Mouse (Mus musculus) stomach, embryonic 14.5 days (tissue): ENCODE results near the gene Lrp4. TPM values are rescaled to one million over a fixed set of nuclear protein-coding genes. Genes with fewer than 3 reads are reported as not detected.
"Not testable (repeated sequence)": the region's sequence is repeated elsewhere in the genome, so short reads cannot be mapped to it uniquely, and the experiment has no call there.

ENCODE experiments used
- ATAC-seq: fragments of 200-750 bp; cut with Nextera tagmentation; 2 replicates; pipeline ENCODE4 v1.8.0; 2017; ENCODE audit warnings: low read depth, moderate TSS enrichment; ENCODE audit not compliant: insufficient number of reproducible peaks, insufficient read depth, low FRiP score
- H3K27ac ChIP-seq: fragments of 300-500 bp; sonication (generic); 2 replicates; pipeline ENCODE4 v1.5.1; 2014; ENCODE audit warnings: mild to moderate bottlenecking, low read length, moderate library complexity, mixed read lengths
- H3K27me3 ChIP-seq: fragments of 300-500 bp; sonication (generic); 2 replicates; pipeline ENCODE4 v1.6.1; 2014; ENCODE audit warnings: low read length, control low read depth, mixed read lengths; ENCODE audit not compliant: control insufficient read depth, insufficient read depth
- H3K36me3 ChIP-seq: fragments of 300-500 bp; sonication (generic); 2 replicates; pipeline ENCODE4 v1.6.1; 2014; ENCODE audit warnings: mild to moderate bottlenecking, control low read depth, low read length, moderate library complexity, mixed read lengths; ENCODE audit not compliant: control insufficient read depth, insufficient read depth
- H3K4me1 ChIP-seq: fragments of 300-500 bp; sonication (generic); 2 replicates; pipeline ENCODE4 v1.6.1; 2014; ENCODE audit warnings: low read length, control low read depth, mixed read lengths; ENCODE audit not compliant: control insufficient read depth, insufficient read depth
- H3K4me2 ChIP-seq: fragments of 300-500 bp; sonication (generic); replicated peaks from 2 replicates; pipeline ENCODE4 v1.6.1; 2014; ENCODE audit warnings: low read depth, low read length, control low read depth
- H3K4me3 ChIP-seq: fragments of 300-500 bp; sonication (generic); 2 replicates; pipeline ENCODE4 v1.5.1; 2014; ENCODE audit warnings: low read depth, low read length, control low read depth
- H3K9ac ChIP-seq: fragments of 300-500 bp; sonication (generic); replicated peaks from 2 replicates; pipeline ENCODE4 v1.6.1; 2014; ENCODE audit warnings: low read depth, mild to moderate bottlenecking, control low read depth, low read length, moderate library complexity, mixed read lengths
- H3K9me3 ChIP-seq: fragments of 300-500 bp; sonication (generic); 2 replicates; pipeline ENCODE4 v1.6.1; 2016; ENCODE audit warnings: low read depth, low read length, control low read depth; ENCODE audit not compliant: control insufficient read depth
- WGBS: fragments of 180-500 bp; shearing (Covaris S2); extraction: QIAGEN DNeasy Blood & Tissue Kit; methylation state at CpG from one replicate; pipeline ENCODE4 v1.1.7; 2014; 5-methylcytosine and 5-hydroxymethylcytosine counted together
- polyA plus RNA-seq: library from polyadenylated mRNA; unstranded; fragments of >200 nt; fragmentation: Nextera tagmentation; extraction: Ambion mirVana; gene quantifications from 2 replicates; pipeline ENCODE4 v1.2.1, GENCODE M21; 2014

Lrp4 gene
- polyA plus RNA-seq, 1 experiment from 2014 or later, result 5.9 TPM

- WGBS, result 66% methylated on average over 6 of the region's 6 CpGs
- Histone ChIP-seq H3K4me3 (no peak overlapping the region), H3K27ac (no peak overlapping the region), H3K4me1 (no peaks in the 10 kb centered on the region), H3K27me3 (no peaks in the 10 kb centered on the region), H3K9me3 (no peaks in the 10 kb centered on the region), H3K9ac (no peak overlapping the region), H3K36me3 (peaks cover 37% of the 10 kb centered on the region), H3K4me2 (no peak overlapping the region)
- ATAC-seq, result peak; percentile 50; the same call in 1 of the 2 replicates
Observed at GRCm38 (mm10) chr2:91480805-91481514, 23.6 kb downstream of the Lrp4 start.

- no peak overlapping the region for H3K4me2 ChIP-seq
- H3K4me1 ChIP-seq, result no peaks in the 10 kb centered on the region
- no peaks in the 10 kb centered on the region for H3K27me3 ChIP-seq
- H3K36me3 ChIP-seq, result peaks cover 38% of the 10 kb centered on the region
- no peak overlapping the region for H3K9ac ChIP-seq
- ATAC-seq, result no peak
- 85% methylated on average over 4 of the region's 4 CpGs for WGBS
- H3K9me3 ChIP-seq, result no peaks in the 10 kb centered on the region
- no peak overlapping the region for H3K4me3 ChIP-seq
- H3K27ac ChIP-seq, result no peak overlapping the region
Observed at GRCm38 (mm10) chr2:91484698-91485097, 27.4 kb downstream of the Lrp4 start.

GRCm38 (mm10) chr2:91485256-91485655, 27.9 kb downstream of the Lrp4 start:
- 84% methylated on average over 6 of the region's 6 CpGs for WGBS
- H3K4me1 ChIP-seq, result no peaks in the 10 kb centered on the region
- H3K36me3 ChIP-seq, result peaks cover 44% of the 10 kb centered on the region
- H3K9me3 ChIP-seq, result no peaks in the 10 kb centered on the region
- H3K27me3 ChIP-seq, result no peaks in the 10 kb centered on the region
- H3K9ac ChIP-seq, result no peak overlapping the region
- H3K4me2 ChIP-seq, result no peak overlapping the region
- no peak for ATAC-seq
- no peak overlapping the region for H3K27ac ChIP-seq
- no peak overlapping the region for H3K4me3 ChIP-seq

- not testable (repeated sequence) for H3K4me2 ChIP-seq, ATAC-seq, H3K9ac ChIP-seq, H3K4me3 ChIP-seq, H3K27me3 ChIP-seq, H3K9me3 ChIP-seq, H3K4me1 ChIP-seq, H3K27ac ChIP-seq
- peaks cover 53% of the 10 kb centered on the region for H3K36me3 ChIP-seq
- WGBS, result 66% methylated on average over 3 of the region's 3 CpGs
Observed at GRCm38 (mm10) chr2:91487295-91487694, 30.0 kb downstream of the Lrp4 start.

GRCm38 (mm10) chr2:91492071-91492635, 34.8 kb downstream of the Lrp4 start:
- H3K9me3 ChIP-seq, result no peaks in the 10 kb centered on the region
- no peaks in the 10 kb centered on the region for H3K27me3 ChIP-seq
- ATAC-seq, result no peak
- no peaks in the 10 kb centered on the region for H3K4me1 ChIP-seq
- no peak overlapping the region for H3K9ac ChIP-seq
- no peak overlapping the region for H3K4me2 ChIP-seq
- H3K4me3 ChIP-seq, result no peak overlapping the region
- peaks cover 73% of the 10 kb centered on the region for H3K36me3 ChIP-seq
- H3K27ac ChIP-seq, result no peak overlapping the region
- 92% methylated on average over 12 of the region's 12 CpGs for WGBS

GRCm38 (mm10) chr2:91493981-91494380, 36.7 kb downstream of the Lrp4 start:
- WGBS, result 97% methylated on average over 9 of the region's 9 CpGs

GRCm38 (mm10) chr2:91498093-91498719, 40.9 kb downstream of the Lrp4 start:
- Histone ChIP-seq H3K4me1 (no peaks in the 10 kb centered on the region), H3K27me3 (no peaks in the 10 kb centered on the region), H3K27ac (no peak overlapping the region), H3K4me2 (no peak overlapping the region), H3K9ac (no peak overlapping the region), H3K9me3 (no peaks in the 10 kb centered on the region), H3K4me3 (no peak overlapping the region), H3K36me3 (peaks cover 73% of the 10 kb centered on the region)
- no peak for ATAC-seq
- 85% methylated on average over 8 of the region's 8 CpGs for WGBS

More at GRCm38 (mm10) chr2:91493981-91494380, 36.7 kb downstream of the Lrp4 start:
- Histone ChIP-seq H3K36me3 (peaks cover 78% of the 10 kb centered on the region), H3K4me1 (no peaks in the 10 kb centered on the region), H3K9ac (no peak overlapping the region), H3K27me3 (no peaks in the 10 kb centered on the region), H3K9me3 (no peaks in the 10 kb centered on the region), H3K4me3 (no peak overlapping the region), H3K4me2 (no peak overlapping the region), H3K27ac (no peak overlapping the region)
- ATAC-seq, result no peak

GRCm38 (mm10) chr2:91508076-91508475, 50.8 kb downstream of the Lrp4 start:
- no peak overlapping the region for H3K9ac ChIP-seq
- WGBS, result 90% methylated on average over 8 of the region's 8 CpGs
- peaks cover 43% of the 10 kb centered on the region for H3K36me3 ChIP-seq
- H3K27ac ChIP-seq, result no peak overlapping the region
- no peak for ATAC-seq
- no peaks in the 10 kb centered on the region for H3K4me1 ChIP-seq
- no peak overlapping the region for H3K4me3 ChIP-seq
- H3K27me3 ChIP-seq, result no peaks in the 10 kb centered on the region
- H3K9me3 ChIP-seq, result no peaks in the 10 kb centered on the region
- no peak overlapping the region for H3K4me2 ChIP-seq
